In the genomic region with DNA sequence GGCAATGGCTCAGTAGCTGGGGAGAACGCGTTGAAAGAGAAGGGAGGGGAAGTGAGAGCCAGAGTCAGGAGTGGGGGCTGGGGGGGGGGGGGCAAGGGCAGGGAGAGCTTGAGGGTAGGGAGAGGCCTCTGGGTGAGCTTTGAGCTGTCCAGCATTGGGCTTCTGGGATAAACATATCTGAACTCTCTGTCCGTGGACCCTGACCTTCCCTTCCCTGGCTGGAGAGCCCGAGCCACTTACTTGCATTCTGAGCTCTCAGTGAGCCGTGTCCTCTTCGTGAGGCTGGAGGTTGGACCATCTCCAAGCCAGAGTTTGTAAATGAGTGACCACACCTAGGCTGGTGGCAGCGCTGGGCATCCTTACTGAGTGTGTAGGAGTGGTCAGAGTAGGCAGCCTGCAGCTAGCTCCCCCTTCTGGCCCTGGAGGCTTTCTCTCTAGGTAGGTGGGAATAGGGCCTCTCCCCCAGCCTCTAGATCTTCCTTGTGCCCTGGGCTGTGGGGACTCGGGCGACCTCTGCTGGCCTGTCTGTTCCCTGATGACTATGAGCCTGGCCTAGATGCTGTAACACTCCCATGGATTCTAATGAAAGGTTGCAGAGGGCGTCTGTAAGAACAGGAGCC, we compare ENCODE assay signal across 8 mouse cellular contexts. TPM values are rescaled to one million over a fixed set of nuclear protein-coding genes. Genes with fewer than 3 reads are reported as not detected.
DNase-seq lines count a peak whose midpoint lies in the region; ATAC-seq lines count a peak whose summit lies in the region.

No protein-coding gene starts in this region.

- no peaks in the 10 kb centered on the region for H3K36me3 ChIP-seq in forebrain, embryonic 16.5 days (ENCODE audit: control insufficient read depth, insufficient read depth)
- H3K36me3 ChIP-seq in hindbrain, embryonic 13.5 days, result no peaks in the 10 kb centered on the region

- H3K27me3 ChIP-seq in forebrain, embryonic 16.5 days (replicated peaks; ENCODE audit: control insufficient read depth, insufficient read depth, low read length), result no peaks in the 10 kb centered on the region
- H3K27me3 ChIP-seq in hindbrain, embryonic 13.5 days, result 0 out of 2 replicates have a peak, but pooled peaks cover 11% of the 10 kb centered on the region

- peak; percentile 63 for ATAC-seq in forebrain, embryonic 16.5 days
- peak; percentile 82 for ATAC-seq in hindbrain, embryonic 13.5 days (ENCODE audit: low FRiP score)

- H3K4me2 ChIP-seq in forebrain, embryonic 16.5 days (ENCODE audit: low read length), result no peak overlapping the region
- H3K4me2 ChIP-seq in hindbrain, embryonic 13.5 days, result no peak overlapping the region

- no peak overlapping the region for H3K9ac ChIP-seq in forebrain, embryonic 16.5 days (replicated peaks; ENCODE audit: low read depth, low read length)
- H3K9ac ChIP-seq in hindbrain, embryonic 13.5 days, result no peak overlapping the region

- DNase-seq in R1 (ENCODE audit: low read depth, low spot score), result peak; percentile 87
- peak; percentile 22 to 43 for DNase-seq in cerebellum, adult 18-20 months
- peak; percentile 39 for DNase-seq in layer of hippocampus, adult 9-11 months
- DNase-seq in lung, postnatal 14 days, result peak; percentile 67
- peak; percentile 35 for DNase-seq in right cerebral cortex, adult 18-20 months
- DNase-seq in urinary bladder, postnatal 4 days (ENCODE audit: low spot score in 2 of 2), result peak; percentile 43 to 68

- H3K4me3 ChIP-seq in forebrain, embryonic 16.5 days (replicated peaks; ENCODE audit: low read length), result no peak overlapping the region
- H3K4me3 ChIP-seq in hindbrain, embryonic 13.5 days, result no peak overlapping the region

- 26% methylated on average over 10 of the region's 10 CpGs for WGBS in forebrain, embryonic 16.5 days
- 33% methylated on average over 10 of the region's 10 CpGs for WGBS in hindbrain, embryonic 13.5 days

- H3K27ac ChIP-seq in forebrain, embryonic 16.5 days (ENCODE audit: low read length), result no peak overlapping the region
- no peak overlapping the region for H3K27ac ChIP-seq in hindbrain, embryonic 13.5 days

- H3K9me3 ChIP-seq in forebrain, embryonic 16.5 days (ENCODE audit: control insufficient read depth, low read length), result no peaks in the 10 kb centered on the region
- H3K9me3 ChIP-seq in hindbrain, embryonic 13.5 days, result no peaks in the 10 kb centered on the region

- no peaks in the 10 kb centered on the region for H3K4me1 ChIP-seq in forebrain, embryonic 16.5 days (replicated peaks; ENCODE audit: control insufficient read depth, insufficient read depth, low read length)
- H3K4me1 ChIP-seq in hindbrain, embryonic 13.5 days (replicated peaks), result no peaks in the 10 kb centered on the region

RNA-seq across cellular contexts. Expression of a gene that starts 12.3 kb away (rescaled TPM):
- polyA plus RNA-seq in forebrain, embryonic 16.5 days (2015; fragmentation: Nextera tagmentation; extraction: Ambion mirVana), result 0.09 and 0.27 TPM in 2 replicates
- polyA plus RNA-seq in hindbrain, embryonic 13.5 days (2015; fragmentation: Nextera tagmentation; extraction: Ambion mirVana), result 0.18 and 0.29 TPM in 2 replicates

RNA-seq across cellular contexts. Expression of a gene that starts 14.5 kb away (rescaled TPM):
- not detected in 2 replicates for polyA plus RNA-seq in forebrain, embryonic 16.5 days (2015; fragmentation: Nextera tagmentation; extraction: Ambion mirVana)
- not detected in 2 replicates for polyA plus RNA-seq in hindbrain, embryonic 13.5 days (2015; fragmentation: Nextera tagmentation; extraction: Ambion mirVana)

RNA-seq across cellular contexts. Expression of a gene that starts 40.5 kb away (rescaled TPM):
- 13.5 and 14.9 TPM in 2 replicates for polyA plus RNA-seq in forebrain, embryonic 16.5 days (2015; fragmentation: Nextera tagmentation; extraction: Ambion mirVana)
- polyA plus RNA-seq in hindbrain, embryonic 13.5 days (2015; fragmentation: Nextera tagmentation; extraction: Ambion mirVana), result 14.3 and 14.9 TPM in 2 replicates

Comparison
In these comparisons a context has a peak if more than half of its experiments do, and no peak if none do; other contexts are left out.
1. DNase-seq: peak in every context shown above with its lines; median percentile 87 in R1; 67 in lung, postnatal 14 days; 56 in urinary bladder, postnatal 4 days; 39 in layer of hippocampus, adult 9-11 months; 35 in right cerebral cortex, adult 18-20 months; 32 in cerebellum, adult 18-20 months.